Mouse (Mus musculus) neural tube, embryonic 11.5 days (tissue): ENCODE measurements around the gene Cyp4f15. TPM values are rescaled to one million over a fixed set of nuclear protein-coding genes. Genes with fewer than 3 reads are reported as not detected.

Experiments
- ATAC-seq: fragments of 200-750 bp; cut with Nextera tagmentation; 2 replicates; pipeline ENCODE4 v1.8.0; 2017; ENCODE audit warnings: moderate number of reproducible peaks, mild to moderate bottlenecking, moderate TSS enrichment, moderate library complexity; ENCODE audit not compliant: insufficient read depth, low FRiP score, low TSS enrichment
- DNase-seq: peaks from one replicate; pipeline ENCODE4 v3.0.0-alpha.2; 2015; ENCODE audit warnings: low spot score
- H3K27ac ChIP-seq: fragments of 300-500 bp; sonication (generic); 2 replicates; pipeline ENCODE4 v1.5.1; 2014; ENCODE audit warnings: low read depth, mild to moderate bottlenecking, low read length
- H3K27me3 ChIP-seq: fragments of 300-500 bp; sonication (generic); 2 replicates; pipeline ENCODE4 v1.6.1; 2014; ENCODE audit warnings: mild to moderate bottlenecking, low read length, mixed read lengths; ENCODE audit not compliant: control insufficient read depth, insufficient read depth
- H3K36me3 ChIP-seq: fragments of 300-500 bp; sonication (generic); 2 replicates; pipeline ENCODE4 v1.6.1; 2014; ENCODE audit warnings: mild to moderate bottlenecking, low read length, moderate library complexity, mixed read lengths; ENCODE audit not compliant: control insufficient read depth, insufficient read depth
- H3K4me1 ChIP-seq: fragments of 300-500 bp; sonication (generic); 2 replicates; pipeline ENCODE4 v1.6.1; 2014; ENCODE audit warnings: low read length, mixed read lengths; ENCODE audit not compliant: control insufficient read depth, insufficient read depth
- H3K4me2 ChIP-seq: fragments of 300-500 bp; sonication (generic); 2 replicates; pipeline ENCODE4 v1.6.1; 2014; ENCODE audit warnings: low read depth, mild to moderate bottlenecking, moderate library complexity
- H3K4me3 ChIP-seq: fragments of 300-500 bp; sonication (generic); 2 replicates; pipeline ENCODE4 v1.5.1; 2014; ENCODE audit warnings: low read depth, low read length
- H3K9ac ChIP-seq: fragments of 300-500 bp; sonication (generic); 2 replicates; pipeline ENCODE4 v1.6.1; 2014; ENCODE audit warnings: mild to moderate bottlenecking, low read length
- H3K9me3 ChIP-seq: fragments of 300-500 bp; sonication (generic); 2 replicates; pipeline ENCODE4 v1.6.1; 2016; ENCODE audit warnings: low read length; ENCODE audit not compliant: control insufficient read depth
- WGBS: fragments of 180-500 bp; shearing (Covaris S2); extraction: QIAGEN DNeasy Blood & Tissue Kit; methylation state at CpG from one replicate; pipeline ENCODE4 v1.1.7; 2014; 5-methylcytosine and 5-hydroxymethylcytosine counted together
- polyA plus RNA-seq: library from polyadenylated mRNA; unstranded; fragments of >200 nt; fragmentation: Nextera tagmentation; extraction: Ambion mirVana; gene quantifications from 2 replicates; pipeline ENCODE4 v1.2.1, GENCODE M21; 2014

Cyp4f15 gene
- polyA plus RNA-seq, 1 experiment from 2014 or later, result 0.77 TPM

DNA sequence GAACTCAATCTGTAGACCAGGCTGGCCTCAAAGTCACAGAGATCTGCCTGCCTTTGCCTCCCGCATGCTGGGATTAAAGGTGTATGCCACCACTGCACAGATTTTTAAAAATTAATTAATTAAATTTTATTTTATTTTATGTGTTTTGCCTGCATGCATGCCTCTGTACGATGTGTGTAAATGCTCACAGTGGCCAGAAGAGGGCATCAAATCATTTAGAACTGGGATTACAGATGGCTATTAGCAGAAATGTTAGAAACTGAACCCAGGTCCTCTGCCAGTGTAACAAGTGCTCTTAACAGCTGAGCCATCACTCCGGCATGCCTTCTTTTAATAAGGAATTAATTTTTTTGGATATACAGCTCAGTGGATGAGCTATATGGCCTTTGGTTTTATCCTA is 43.6 kb downstream of the Cyp4f15 start:
- Histone ChIP-seq H3K4me1 (no peaks in the 10 kb centered on the region), H3K27ac (no peak overlapping the region), H3K4me2 (no peak overlapping the region), H3K4me3 (no peak overlapping the region), H3K9me3 (no peaks in the 10 kb centered on the region), H3K36me3 (no peaks in the 10 kb centered on the region), H3K27me3 (no peaks in the 10 kb centered on the region), H3K9ac (no peak overlapping the region)
- 70% methylated on average over 3 of the region's 3 CpGs for WGBS
- ATAC-seq (no peak), DNase-seq (no peak)

DNA sequence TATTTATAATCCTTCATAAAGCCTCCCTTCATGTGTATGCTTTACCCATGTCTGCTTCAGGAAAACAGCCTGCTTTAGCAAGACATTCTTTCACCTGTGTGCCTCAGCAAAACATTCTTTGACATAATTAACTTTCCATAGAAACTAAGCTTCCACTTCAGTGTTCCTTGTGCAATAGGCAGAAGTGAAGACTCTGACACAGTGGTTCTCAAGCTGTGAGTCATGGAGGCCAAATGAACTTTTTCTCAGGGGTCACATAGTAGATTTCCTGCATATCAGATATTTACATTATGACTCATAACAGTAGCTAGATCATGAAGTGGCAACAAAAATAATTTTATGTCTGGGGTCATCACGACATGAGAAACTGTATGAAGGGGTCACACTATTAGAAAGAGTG is 53.0 kb downstream of the Cyp4f15 start:
- H3K4me2 ChIP-seq, result no peak overlapping the region
- ATAC-seq (no peak), DNase-seq (no peak)
- no peak overlapping the region for H3K4me3 ChIP-seq
- H3K9me3 ChIP-seq, result no peaks in the 10 kb centered on the region
- no peak overlapping the region for H3K27ac ChIP-seq
- H3K27me3 ChIP-seq, result no peaks in the 10 kb centered on the region
- no peaks in the 10 kb centered on the region for H3K4me1 ChIP-seq
- no peaks in the 10 kb centered on the region for H3K36me3 ChIP-seq
- no peak overlapping the region for H3K9ac ChIP-seq
- WGBS, result 93% methylated on average over 1 of the region's 1 CpGs

DNA sequence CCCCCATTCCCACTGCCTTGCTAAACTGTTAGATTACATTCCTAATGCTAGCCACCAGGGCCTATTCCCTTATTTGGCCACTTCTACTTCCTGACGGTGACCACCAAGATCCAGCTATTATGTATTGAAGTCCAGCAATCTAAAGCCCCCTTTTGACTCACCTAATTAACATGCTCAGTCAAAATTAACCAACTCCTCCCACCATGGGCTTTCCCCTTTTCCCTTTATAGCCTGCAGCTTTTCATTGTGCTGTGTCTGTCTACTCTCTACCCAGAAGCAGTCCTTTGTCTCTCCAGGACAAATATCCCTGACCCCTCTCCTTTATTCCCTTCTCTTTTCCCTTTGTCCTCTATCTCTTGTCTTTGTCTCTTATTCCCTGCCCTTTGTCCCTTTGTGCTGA is 55.6 kb downstream of the Cyp4f15 start:
- Histone ChIP-seq H3K4me2 (no peak overlapping the region), H3K4me1 (no peaks in the 10 kb centered on the region), H3K27me3 (no peaks in the 10 kb centered on the region), H3K4me3 (no peak overlapping the region), H3K9ac (no peak overlapping the region), H3K9me3 (no peaks in the 10 kb centered on the region), H3K27ac (no peak overlapping the region), H3K36me3 (no peaks in the 10 kb centered on the region)
- 12% methylated on average over 1 of the region's 1 CpGs for WGBS
- ATAC-seq, result no peak
- DNase-seq, result no peak

GRCm38 (mm10) chr17:32750611-32751010 is 65.2 kb downstream of the Cyp4f15 start:
- Histone ChIP-seq H3K27ac (no peak overlapping the region), H3K4me2 (no peak overlapping the region), H3K9me3 (no peaks in the 10 kb centered on the region), H3K4me1 (no peaks in the 10 kb centered on the region), H3K36me3 (no peaks in the 10 kb centered on the region), H3K4me3 (no peak overlapping the region), H3K9ac (no peak overlapping the region), H3K27me3 (no peaks in the 10 kb centered on the region)
- DNase-seq, result no peak
- 47% methylated on average over 5 of the region's 5 CpGs for WGBS
- no peak for ATAC-seq

Other genes with a start within 250 kb of the Cyp4f15 start
- gene Cyp4f39, start 232.9 kb upstream of the Cyp4f15 start, polyA plus RNA-seq, result 0.53 and 0.74 TPM in 2 replicates
- gene Cyp4f17, start 179.6 kb upstream of the Cyp4f15 start, polyA plus RNA-seq, result 6.6 TPM in 2 replicates
- 11.3 and 12.1 TPM in 2 replicates for gene Cyp4f16, start 149.1 kb upstream of the Cyp4f15 start, polyA plus RNA-seq
- not detected in 2 replicates for gene Cyp4f37, start 64.3 kb upstream of the Cyp4f15 start, polyA plus RNA-seq
- not detected in 2 replicates for gene Cyp4f40, start 26.7 kb upstream of the Cyp4f15 start, polyA plus RNA-seq
- gene Zfp871, start 102.7 kb downstream of the Cyp4f15 start, polyA plus RNA-seq, result 36.9 and 41.3 TPM in 2 replicates
- 31.1 and 33.3 TPM in 2 replicates for gene Zfp811, start 124.3 kb downstream of the Cyp4f15 start, polyA plus RNA-seq
- 17.6 and 21.1 TPM in 2 replicates for gene Zfp799, start 144.6 kb downstream of the Cyp4f15 start, polyA plus RNA-seq
- 9.0 and 9.8 TPM in 2 replicates for gene Zfp870, start 206.0 kb downstream of the Cyp4f15 start, polyA plus RNA-seq
- not detected in 2 replicates for gene Cyp4f14, start 231.7 kb downstream of the Cyp4f15 start, polyA plus RNA-seq